Mouse (Mus musculus) liver, postnatal 0 days (tissue): ENCODE results near the gene Psmd5. TPM values are rescaled to one million over a fixed set of nuclear protein-coding genes. Genes with fewer than 3 reads are reported as not detected.
"Not testable (repeated sequence)": the region's sequence is repeated elsewhere in the genome, so short reads cannot be mapped to it uniquely, and the experiment has no call there.

ENCODE experiments used
- ATAC-seq: fragments of 200-750 bp; cut with Nextera tagmentation; 2 replicates; pipeline ENCODE4 v1.8.0; 2017; ENCODE audit warnings: mild to moderate bottlenecking, moderate library complexity
- DNase-seq: peaks from one replicate; pipeline ENCODE4 v3.0.0-alpha.2; 2016
- H3K27ac ChIP-seq: fragments of 300-500 bp; sonication (generic); 2 replicates; pipeline ENCODE4 v1.5.1; 2014; ENCODE audit warnings: antibody characterized with exemption, moderate library complexity, mild to moderate bottlenecking, low read depth
- H3K27me3 ChIP-seq: fragments of 300-500 bp; sonication (generic); 2 replicates; pipeline ENCODE4 v1.6.1; 2014; ENCODE audit warnings: low read length, control low read depth, mixed read lengths; ENCODE audit not compliant: insufficient read depth
- H3K36me3 ChIP-seq: fragments of 300-500 bp; sonication (generic); replicated peaks from 2 replicates; pipeline ENCODE4 v1.6.1; 2014; ENCODE audit warnings: mild to moderate bottlenecking, control low read depth, low read length, moderate library complexity, mixed read lengths; ENCODE audit not compliant: insufficient read depth
- H3K4me1 ChIP-seq: fragments of 300-500 bp; sonication (generic); 2 replicates; pipeline ENCODE4 v1.6.1; 2014; ENCODE audit warnings: antibody characterized with exemption, mild to moderate bottlenecking, control low read depth; ENCODE audit not compliant: insufficient read depth
- H3K4me2 ChIP-seq: fragments of 300-500 bp; sonication (generic); 2 replicates; pipeline ENCODE4 v1.6.1; 2014; ENCODE audit warnings: low read depth, mild to moderate bottlenecking, low read length, moderate library complexity, mixed read lengths
- H3K4me3 ChIP-seq: fragments of 300-500 bp; sonication (generic); 2 replicates; pipeline ENCODE4 v1.5.1; 2014; ENCODE audit warnings: low read depth, low read length
- H3K9ac ChIP-seq: fragments of 300-500 bp; sonication (generic); replicated peaks from 2 replicates; pipeline ENCODE4 v1.6.1; 2014; ENCODE audit warnings: mild to moderate bottlenecking, moderate library complexity
- H3K9me3 ChIP-seq: fragments of 300-500 bp; sonication (generic); 2 replicates; pipeline ENCODE4 v1.6.1; 2016; ENCODE audit warnings: mild to moderate bottlenecking, control low read depth, low read length, mixed read lengths
- CTCF ChIP-seq: sonication (generic); IDR thresholded peaks from 2 replicates; pipeline ENCODE4 v1.5.1; 2016; ENCODE audit warnings: antibody characterized with exemption, low read depth
- EP300 ChIP-seq: IDR thresholded peaks from 2 replicates; pipeline ENCODE4 v1.6.1; 2016; ENCODE audit warnings: antibody characterized with exemption, low read depth, mild to moderate bottlenecking
- WGBS: fragments of 180-500 bp; shearing (Covaris S2); extraction: QIAGEN DNeasy Blood & Tissue Kit; methylation state at CpG from one replicate; pipeline ENCODE4 v1.1.7; 2014; ENCODE audit not compliant: insufficient replicate concordance; 5-methylcytosine and 5-hydroxymethylcytosine counted together
- polyA plus RNA-seq: library from polyadenylated mRNA; unstranded; fragments of >200 nt; fragmentation: Nextera tagmentation; extraction: Ambion mirVana; gene quantifications from 2 replicates; pipeline ENCODE4 v1.2.1, GENCODE M21; 2015

Gene Psmd5
- polyA plus RNA-seq, 1 experiment from 2014 or later: 37.3 TPM

GRCm38 (mm10) chr2:34803746-34804145, 71.0 kb downstream of the Psmd5 start:
- WGBS: 72% methylated on average over 3 of the region's 3 CpGs
- H3K4me1 ChIP-seq: peaks cover 40% of the 10 kb centered on the region
- ATAC-seq (no peak), DNase-seq (no peak)
- no peaks in the 10 kb centered on the region for H3K9me3 ChIP-seq
- no peak for TF ChIP-seq EP300
- TF ChIP-seq CTCF: no peak
- H3K9ac ChIP-seq: peak overlapping the region; percentile 52
- peak overlapping the region; percentile 1; the same call in 1 of the 2 replicates for H3K27ac ChIP-seq
- peak overlapping the region; percentile 63 for H3K4me2 ChIP-seq
- H3K36me3 ChIP-seq: peaks cover 37% of the 10 kb centered on the region
- peak overlapping the region; percentile 79 for H3K4me3 ChIP-seq
- H3K27me3 ChIP-seq: no peaks in the 10 kb centered on the region

- ATAC-seq (peak; percentile 40), DNase-seq (peak; percentile 36)
- under 1% methylated on average over 30 of the region's 32 CpGs for WGBS
- not testable (repeated sequence) for H3K9me3 ChIP-seq, H3K27me3 ChIP-seq
- H3K4me1 ChIP-seq: peaks cover 35% of the 10 kb centered on the region
- H3K36me3 ChIP-seq: peaks cover 28% of the 10 kb centered on the region
- TF ChIP-seq CTCF: peak; percentile 11; the same call in 1 of the 2 replicates
- H3K9ac ChIP-seq: peak overlapping the region; percentile 95
- peak overlapping the region; percentile 79 for H3K4me3 ChIP-seq
- peak overlapping the region; percentile 63 for H3K4me2 ChIP-seq
- H3K27ac ChIP-seq: peak overlapping the region; percentile 98
These were observed 72.1 kb downstream of the Psmd5 start for GRCm38 (mm10) chr2:34802565-34803245.

GRCm38 (mm10) chr2:34801516-34802482, 73.0 kb downstream of the Psmd5 start:
- Histone ChIP-seq H3K36me3 (peaks cover 22% of the 10 kb centered on the region), H3K4me2 (peak overlapping the region; percentile 63; the same call in 1 of the 2 replicates), H3K27me3 (no peaks in the 10 kb centered on the region), H3K9me3 (no peaks in the 10 kb centered on the region), H3K27ac (peak overlapping the region; percentile 98), H3K9ac (peak overlapping the region; percentile 95), H3K4me1 (peaks cover 32% of the 10 kb centered on the region), H3K4me3 (peak overlapping the region; percentile 79)
- ATAC-seq (peak; percentile 90), DNase-seq (peak; percentile 98)
- 5% methylated on average over 39 of the region's 39 CpGs for WGBS
- peak; percentile 39 for TF ChIP-seq CTCF
- TF ChIP-seq EP300: 0 out of 2 replicates have a peak, but pooled peaks have one; percentile 42

- H3K27me3 ChIP-seq: no peaks in the 10 kb centered on the region
- DNase-seq: no peak
- 51% methylated on average over 7 of the region's 7 CpGs for WGBS
- H3K9ac ChIP-seq: peak overlapping the region; percentile 78
- peak overlapping the region; percentile 83 for H3K4me2 ChIP-seq
- peaks cover 27% of the 10 kb centered on the region for H3K4me1 ChIP-seq
- H3K9me3 ChIP-seq: no peaks in the 10 kb centered on the region
- H3K36me3 ChIP-seq: peaks cover 14% of the 10 kb centered on the region
- no peak for ATAC-seq
- peak overlapping the region; percentile 80 for H3K4me3 ChIP-seq
- no peak for TF ChIP-seq CTCF
- no peak for TF ChIP-seq EP300
- peak overlapping the region; percentile 92 for H3K27ac ChIP-seq
These were observed 74.4 kb downstream of the Psmd5 start for GRCm38 (mm10) chr2:34800371-34800770.

Other genes with a start within 250 kb of the Psmd5 start
- 37.1 and 39.0 TPM in 2 replicates for gene Gapvd1, start 119.7 kb downstream of the Psmd5 start, polyA plus RNA-seq
- 384 and 424 TPM in 2 replicates for gene Hspa5, start 103.0 kb downstream of the Psmd5 start, polyA plus RNA-seq
- 17.0 and 20.4 TPM in 2 replicates for gene Rabepk, start 75.1 kb downstream of the Psmd5 start, polyA plus RNA-seq
- gene Fbxw2, start 48.7 kb downstream of the Psmd5 start, polyA plus RNA-seq: 36.1 and 38.3 TPM in 2 replicates
- gene Gm34653, start 42.0 kb downstream of the Psmd5 start, polyA plus RNA-seq: 0.06 TPM in 1 of 2 replicates, not detected in the other
- gene Cutal, start 572 bp downstream of the Psmd5 start, polyA plus RNA-seq: 7.2 and 8.5 TPM in 2 replicates
- 1.1 and 1.3 TPM in 2 replicates for gene Phf19, start 39.1 kb upstream of the Psmd5 start, polyA plus RNA-seq
- gene Traf1, start 86.8 kb upstream of the Psmd5 start, polyA plus RNA-seq: 0.34 and 0.43 TPM in 2 replicates
- gene Hc, start 186.5 kb upstream of the Psmd5 start, polyA plus RNA-seq: 81.0 and 82.7 TPM in 2 replicates
- gene AI182371, start 226.6 kb upstream of the Psmd5 start, polyA plus RNA-seq: 90.6 and 102 TPM in 2 replicates
- 10.5 and 10.8 TPM in 2 replicates for gene Cntrl, start 234.5 kb upstream of the Psmd5 start, polyA plus RNA-seq